Mouse (Mus musculus): ENCODE results near the gene Srsf7. TPM values are rescaled to one million over a fixed set of nuclear protein-coding genes. Genes with fewer than 3 reads are reported as not detected.

Srsf7 gene
- polyA plus RNA-seq, 1 experiment from 2014 or later, result 773 TPM

DNA sequence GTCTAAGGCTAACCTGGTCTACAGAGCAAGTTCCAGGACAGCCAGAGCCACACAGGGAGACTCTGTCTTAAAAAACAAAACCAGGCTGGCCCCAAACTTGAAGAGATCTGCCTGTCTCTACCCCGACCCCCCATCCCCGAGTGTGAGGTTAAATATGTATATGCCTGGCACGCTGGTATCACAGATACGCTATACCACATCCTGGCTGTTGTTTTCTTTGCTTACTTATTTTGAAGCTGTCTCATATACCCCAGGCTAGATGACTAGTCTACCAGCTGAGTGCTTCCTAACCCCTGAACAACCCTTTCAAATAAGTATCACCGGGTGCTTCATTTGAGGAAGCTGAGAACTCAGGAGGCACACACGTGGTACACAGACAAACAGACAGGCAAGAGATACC lies 37.3 kb downstream of the Srsf7 start:
- WGBS, result 89% methylated on average over 6 of the region's 6 CpGs
- Histone ChIP-seq H3K9ac (ENCODE audit: low read depth, low read length) (no peak overlapping the region), H3K27ac (ENCODE audit: low read depth, low read length) (no peak overlapping the region), H3K9me3 (ENCODE audit: control insufficient read depth, low read length) (no peaks in the 10 kb centered on the region), H3K4me2 (replicated peaks; ENCODE audit: low read depth, low read length) (no peak overlapping the region), H3K4me1 (replicated peaks; ENCODE audit: control insufficient read depth, insufficient read depth, low read length) (no peaks in the 10 kb centered on the region), H3K4me3 (ENCODE audit: low read depth, low read length) (no peak overlapping the region), H3K27me3 (ENCODE audit: control insufficient read depth, insufficient read depth, low read length) (no peaks in the 10 kb centered on the region), H3K36me3 (ENCODE audit: control insufficient read depth, insufficient read depth, low read length) (no peaks in the 10 kb centered on the region)
- no peak for DNase-seq (ENCODE audit: low spot score)
- ATAC-seq (ENCODE audit: low FRiP score), result no peak

DNA sequence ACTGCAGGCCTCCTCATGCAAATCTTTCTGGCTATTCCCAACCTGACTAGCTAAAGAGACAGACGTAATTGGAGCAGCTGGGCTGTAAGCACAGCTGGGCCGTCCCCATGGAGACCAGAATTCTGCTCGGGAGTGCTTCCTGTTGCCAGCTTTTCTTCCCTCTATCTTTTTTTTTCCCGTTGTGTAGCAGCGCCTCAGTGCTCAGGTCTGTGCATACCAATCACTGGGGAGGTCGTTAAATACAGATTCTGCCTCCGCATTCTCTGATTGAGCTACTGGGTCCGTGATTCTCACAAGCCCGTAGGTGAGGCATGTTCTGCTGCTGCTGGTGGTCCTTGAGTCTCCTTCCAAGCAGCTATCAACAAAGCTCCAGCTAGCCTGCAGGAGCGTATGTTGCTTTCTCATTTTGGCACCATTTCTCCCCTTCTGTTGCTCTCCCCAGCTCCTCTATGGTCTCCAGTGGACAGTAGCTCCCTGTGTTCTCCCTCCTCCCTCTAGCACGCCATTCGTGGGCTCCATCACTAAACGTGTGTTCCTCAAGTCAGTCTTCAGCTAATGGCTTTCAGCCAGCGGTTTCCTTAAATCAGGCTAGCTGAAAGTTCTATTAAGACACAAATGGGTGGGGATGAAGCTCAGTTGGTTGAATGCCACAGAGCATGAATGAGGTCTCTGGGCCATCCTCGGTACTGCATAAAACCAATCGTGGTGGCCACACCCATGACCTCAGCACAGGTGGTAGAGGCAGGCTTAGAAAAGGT lies 38.5 kb downstream of the Srsf7 start:
- Histone ChIP-seq H3K27ac (ENCODE audit: low read depth, low read length) (no peak overlapping the region), H3K36me3 (ENCODE audit: control insufficient read depth, insufficient read depth, low read length) (no peaks in the 10 kb centered on the region), H3K9me3 (ENCODE audit: control insufficient read depth, low read length) (no peaks in the 10 kb centered on the region), H3K4me1 (replicated peaks; ENCODE audit: control insufficient read depth, insufficient read depth, low read length) (no peaks in the 10 kb centered on the region), H3K4me2 (replicated peaks; ENCODE audit: low read depth, low read length) (0 out of 2 replicates have a peak overlapping the region, but pooled peaks have one; percentile 11), H3K27me3 (ENCODE audit: control insufficient read depth, insufficient read depth, low read length) (no peaks in the 10 kb centered on the region), H3K4me3 (ENCODE audit: low read depth, low read length) (no peak overlapping the region), H3K9ac (ENCODE audit: low read depth, low read length) (no peak overlapping the region; the same call in 1 of the 2 replicates)
- 30% methylated on average over 16 of the region's 16 CpGs for WGBS
- DNase-seq (ENCODE audit: low spot score) (peak; percentile 61), ATAC-seq (ENCODE audit: low FRiP score) (peak; percentile 30; the same call in 1 of the 2 replicates)

DNA sequence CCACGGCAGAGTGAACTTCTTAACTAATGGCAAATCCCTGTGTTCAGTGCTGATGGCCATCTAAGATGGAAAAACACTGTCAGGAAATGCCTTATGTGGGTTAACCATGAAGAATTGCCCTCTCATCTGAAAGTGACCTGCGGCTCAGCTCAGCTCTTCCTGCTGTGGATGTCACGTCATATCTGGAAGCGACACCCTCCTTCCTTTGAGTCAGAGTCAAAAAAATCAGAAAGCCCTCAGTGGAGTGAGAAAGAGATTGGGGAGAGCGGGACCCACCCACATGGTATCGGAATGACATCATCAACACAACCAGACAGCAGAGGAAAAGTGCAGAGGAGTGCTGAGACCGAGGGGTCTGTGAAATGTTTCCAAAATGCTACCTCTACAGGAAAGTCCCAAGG lies 39.3 kb downstream of the Srsf7 start:
- H3K36me3 ChIP-seq (ENCODE audit: control insufficient read depth, insufficient read depth, low read length), result no peaks in the 10 kb centered on the region
- WGBS, result 63% methylated on average over 7 of the region's 7 CpGs
- ATAC-seq (ENCODE audit: low FRiP score) (no peak), DNase-seq (ENCODE audit: low spot score) (no peak)
- H3K27ac ChIP-seq (ENCODE audit: low read depth, low read length), result no peak overlapping the region
- no peaks in the 10 kb centered on the region for H3K4me1 ChIP-seq (replicated peaks; ENCODE audit: control insufficient read depth, insufficient read depth, low read length)
- H3K27me3 ChIP-seq (ENCODE audit: control insufficient read depth, insufficient read depth, low read length), result no peaks in the 10 kb centered on the region
- H3K4me2 ChIP-seq (replicated peaks; ENCODE audit: low read depth, low read length), result no peak overlapping the region
- no peaks in the 10 kb centered on the region for H3K9me3 ChIP-seq (ENCODE audit: control insufficient read depth, low read length)
- no peak overlapping the region for H3K4me3 ChIP-seq (ENCODE audit: low read depth, low read length)
- H3K9ac ChIP-seq (ENCODE audit: low read depth, low read length), result no peak overlapping the region

DNA sequence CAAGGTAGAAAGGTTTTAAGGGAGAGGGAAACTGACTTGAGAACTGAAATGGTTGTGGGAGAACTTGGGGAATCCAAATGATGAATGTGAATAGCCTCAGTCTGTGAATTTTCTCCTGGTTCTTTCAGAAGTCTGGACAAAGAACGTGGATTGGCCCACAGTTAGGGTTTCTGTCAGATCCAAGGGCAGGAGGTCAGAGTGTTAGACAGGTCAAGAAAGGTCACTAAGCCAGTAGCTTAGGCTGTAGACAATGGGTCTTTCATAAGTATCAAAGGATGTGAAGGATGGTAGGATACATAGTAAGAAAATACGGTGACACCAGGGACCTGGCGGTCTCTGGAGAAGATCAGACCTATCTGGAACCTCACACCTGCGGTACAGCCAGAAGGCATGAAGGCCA lies 39.7 kb downstream of the Srsf7 start:
- 57% methylated on average over 4 of the region's 4 CpGs for WGBS
- H3K9ac ChIP-seq (ENCODE audit: low read depth, low read length), result no peak overlapping the region
- H3K4me1 ChIP-seq (replicated peaks; ENCODE audit: control insufficient read depth, insufficient read depth, low read length), result no peaks in the 10 kb centered on the region
- no peak overlapping the region for H3K4me2 ChIP-seq (replicated peaks; ENCODE audit: low read depth, low read length)
- no peaks in the 10 kb centered on the region for H3K9me3 ChIP-seq (ENCODE audit: control insufficient read depth, low read length)
- H3K27ac ChIP-seq (ENCODE audit: low read depth, low read length), result no peak overlapping the region
- no peak for DNase-seq (ENCODE audit: low spot score)
- no peaks in the 10 kb centered on the region for H3K27me3 ChIP-seq (ENCODE audit: control insufficient read depth, insufficient read depth, low read length)
- H3K4me3 ChIP-seq (ENCODE audit: low read depth, low read length), result no peak overlapping the region
- ATAC-seq (ENCODE audit: low FRiP score), result no peak
- H3K36me3 ChIP-seq (ENCODE audit: control insufficient read depth, insufficient read depth, low read length), result no peaks in the 10 kb centered on the region

DNA sequence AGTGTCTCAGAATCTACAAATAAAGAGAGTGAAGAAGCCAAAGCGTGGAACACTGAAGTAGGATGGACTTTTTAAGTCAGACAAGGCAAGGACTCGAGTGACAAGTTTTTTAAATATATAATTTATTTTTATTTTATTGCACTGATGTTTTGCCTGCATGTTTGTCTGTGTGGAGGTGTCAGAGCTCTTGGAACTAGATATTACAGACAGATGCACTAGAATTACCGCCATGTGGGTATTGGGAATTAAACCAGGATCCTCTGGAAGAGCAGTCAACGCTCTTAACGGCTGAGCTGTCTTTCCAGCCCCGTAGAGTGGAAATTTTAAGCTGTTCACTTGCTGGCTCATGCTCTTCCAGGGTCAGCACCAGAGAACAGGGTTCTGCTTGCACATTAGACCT lies 40.8 kb downstream of the Srsf7 start:
- Histone ChIP-seq H3K9ac (ENCODE audit: low read depth, low read length) (no peak overlapping the region), H3K4me2 (replicated peaks; ENCODE audit: low read depth, low read length) (no peak overlapping the region), H3K27me3 (ENCODE audit: control insufficient read depth, insufficient read depth, low read length) (no peaks in the 10 kb centered on the region), H3K36me3 (ENCODE audit: control insufficient read depth, insufficient read depth, low read length) (no peaks in the 10 kb centered on the region), H3K4me1 (replicated peaks; ENCODE audit: control insufficient read depth, insufficient read depth, low read length) (no peaks in the 10 kb centered on the region), H3K4me3 (ENCODE audit: low read depth, low read length) (no peak overlapping the region), H3K27ac (ENCODE audit: low read depth, low read length) (no peak overlapping the region), H3K9me3 (ENCODE audit: control insufficient read depth, low read length) (no peaks in the 10 kb centered on the region)
- DNase-seq (ENCODE audit: low spot score) (no peak), ATAC-seq (ENCODE audit: low FRiP score) (no peak)
- 94% methylated on average over 6 of the region's 6 CpGs for WGBS

DNA sequence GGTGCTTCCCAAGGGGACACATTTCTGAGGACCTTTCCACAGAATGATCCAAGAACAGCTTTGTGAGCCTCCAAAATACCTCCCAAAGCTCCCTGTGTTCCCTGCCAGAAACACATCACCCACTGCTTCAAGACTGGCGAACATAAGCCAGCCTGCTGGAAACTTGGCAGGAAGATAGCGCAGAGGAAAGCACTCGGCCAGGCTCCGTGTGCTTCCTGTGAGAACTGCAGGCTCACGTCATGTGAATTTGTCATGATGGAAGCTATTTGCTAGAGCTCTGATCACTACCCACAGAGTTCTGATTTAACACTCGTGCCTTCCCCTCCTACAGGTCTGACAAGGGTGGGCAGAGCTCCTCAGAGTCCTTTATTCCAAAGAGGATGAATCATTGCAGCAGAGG lies 41.4 kb downstream of the Srsf7 start:
- no peak for DNase-seq (ENCODE audit: low spot score)
- Histone ChIP-seq H3K9ac (ENCODE audit: low read depth, low read length) (no peak overlapping the region), H3K4me2 (replicated peaks; ENCODE audit: low read depth, low read length) (no peak overlapping the region), H3K27ac (ENCODE audit: low read depth, low read length) (no peak overlapping the region), H3K27me3 (ENCODE audit: control insufficient read depth, insufficient read depth, low read length) (no peaks in the 10 kb centered on the region), H3K9me3 (ENCODE audit: control insufficient read depth, low read length) (no peaks in the 10 kb centered on the region), H3K4me1 (replicated peaks; ENCODE audit: control insufficient read depth, insufficient read depth, low read length) (no peaks in the 10 kb centered on the region), H3K36me3 (ENCODE audit: control insufficient read depth, insufficient read depth, low read length) (no peaks in the 10 kb centered on the region), H3K4me3 (ENCODE audit: low read depth, low read length) (no peak overlapping the region)
- 86% methylated on average over 6 of the region's 6 CpGs for WGBS
- no peak for ATAC-seq (ENCODE audit: low FRiP score)

DNA sequence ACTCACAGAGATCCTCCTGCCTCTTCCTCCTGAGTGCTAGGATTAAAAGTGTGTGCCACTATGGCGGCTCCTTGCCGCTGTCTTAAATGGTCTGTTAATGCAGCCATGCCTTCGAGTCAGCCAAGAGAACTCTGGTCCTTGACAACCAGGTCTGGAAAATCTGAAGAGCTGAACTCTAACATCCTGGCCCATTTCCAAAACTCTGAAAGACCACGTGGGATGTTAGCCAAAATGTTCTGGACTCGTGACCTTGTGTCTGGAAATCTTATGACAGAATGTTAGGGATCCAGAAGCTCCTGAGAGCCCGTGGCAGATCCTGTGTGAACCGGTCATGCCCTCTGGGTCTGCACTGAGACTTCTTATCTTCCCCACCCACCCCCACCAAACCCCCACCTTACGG lies 43.1 kb downstream of the Srsf7 start:
- Histone ChIP-seq H3K4me2 (replicated peaks; ENCODE audit: low read depth, low read length) (no peak overlapping the region), H3K27me3 (ENCODE audit: control insufficient read depth, insufficient read depth, low read length) (no peaks in the 10 kb centered on the region), H3K9me3 (ENCODE audit: control insufficient read depth, low read length) (no peaks in the 10 kb centered on the region), H3K4me3 (ENCODE audit: low read depth, low read length) (no peak overlapping the region), H3K27ac (ENCODE audit: low read depth, low read length) (no peak overlapping the region), H3K4me1 (replicated peaks; ENCODE audit: control insufficient read depth, insufficient read depth, low read length) (no peaks in the 10 kb centered on the region), H3K9ac (ENCODE audit: low read depth, low read length) (no peak overlapping the region), H3K36me3 (ENCODE audit: control insufficient read depth, insufficient read depth, low read length) (no peaks in the 10 kb centered on the region)
- no peak for DNase-seq (ENCODE audit: low spot score)
- no peak for ATAC-seq (ENCODE audit: low FRiP score)
- 85% methylated on average over 8 of the region's 8 CpGs for WGBS

DNA sequence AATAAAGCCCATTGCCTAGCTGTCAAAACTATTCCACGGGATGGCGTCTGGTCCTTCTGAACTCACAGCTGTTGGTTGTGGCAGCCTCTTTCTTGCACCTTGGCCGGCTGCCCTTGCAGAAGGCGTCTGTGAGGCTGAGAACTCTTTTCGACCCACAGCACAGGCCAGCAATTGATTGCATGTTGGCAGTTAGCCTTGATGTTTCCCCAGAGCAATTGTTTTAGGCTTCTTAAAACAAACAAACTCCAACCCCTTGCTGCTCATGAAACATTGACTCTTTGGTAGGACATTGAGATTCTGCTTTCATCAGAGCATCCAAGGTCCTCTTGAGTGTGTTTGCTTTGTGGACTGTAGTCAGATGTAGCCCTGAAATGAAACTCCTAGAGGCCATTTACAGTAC lies 46.7 kb downstream of the Srsf7 start:
- 85% methylated on average over 5 of the region's 5 CpGs for WGBS
- no peak for DNase-seq (ENCODE audit: low spot score)

DNA sequence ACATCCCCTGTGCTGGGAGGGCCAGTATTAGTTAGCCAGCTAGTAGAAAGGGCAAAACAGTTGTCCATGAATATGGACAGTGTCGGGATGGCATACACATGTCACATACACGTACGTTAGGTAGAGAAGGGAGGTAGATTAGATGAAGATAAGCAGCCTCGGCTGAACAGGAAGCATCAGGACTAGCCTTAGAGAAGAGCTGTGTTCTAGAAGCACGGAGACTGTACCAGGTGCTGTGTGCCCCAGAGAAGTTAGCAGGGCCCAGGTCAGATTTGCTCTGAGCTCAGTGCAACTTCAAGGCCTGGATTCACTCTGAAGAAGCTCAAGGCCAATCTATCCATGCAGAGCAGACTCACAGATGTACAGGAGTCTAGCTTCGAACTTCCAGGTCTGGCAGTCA lies 49.6 kb downstream of the Srsf7 start:
- Histone ChIP-seq H3K4me3 (ENCODE audit: low read depth, low read length) (no peak overlapping the region), H3K4me1 (replicated peaks; ENCODE audit: control insufficient read depth, insufficient read depth, low read length) (no peaks in the 10 kb centered on the region), H3K9ac (ENCODE audit: low read depth, low read length) (no peak overlapping the region), H3K4me2 (replicated peaks; ENCODE audit: low read depth, low read length) (no peak overlapping the region), H3K36me3 (ENCODE audit: control insufficient read depth, insufficient read depth, low read length) (no peaks in the 10 kb centered on the region), H3K27ac (ENCODE audit: low read depth, low read length) (no peak overlapping the region), H3K27me3 (ENCODE audit: control insufficient read depth, insufficient read depth, low read length) (no peaks in the 10 kb centered on the region), H3K9me3 (ENCODE audit: control insufficient read depth, low read length) (no peaks in the 10 kb centered on the region)
- ATAC-seq (ENCODE audit: low FRiP score), result no peak
- 90% methylated on average over 6 of the region's 6 CpGs for WGBS
- DNase-seq (ENCODE audit: low spot score), result no peak

More for the DNA sequence above, 46.7 kb downstream of the Srsf7 start:
- no peaks in the 10 kb centered on the region for H3K27me3 ChIP-seq (ENCODE audit: control insufficient read depth, insufficient read depth, low read length)
- H3K36me3 ChIP-seq (ENCODE audit: control insufficient read depth, insufficient read depth, low read length), result no peaks in the 10 kb centered on the region
- H3K4me3 ChIP-seq (ENCODE audit: low read depth, low read length), result no peak overlapping the region
- no peaks in the 10 kb centered on the region for H3K9me3 ChIP-seq (ENCODE audit: control insufficient read depth, low read length)
- no peak overlapping the region for H3K4me2 ChIP-seq (replicated peaks; ENCODE audit: low read depth, low read length)
- no peak for ATAC-seq (ENCODE audit: low FRiP score)
- no peaks in the 10 kb centered on the region for H3K4me1 ChIP-seq (replicated peaks; ENCODE audit: control insufficient read depth, insufficient read depth, low read length)
- no peak overlapping the region for H3K9ac ChIP-seq (ENCODE audit: low read depth, low read length)
- H3K27ac ChIP-seq (ENCODE audit: low read depth, low read length), result no peak overlapping the region
